Mouse (Mus musculus): ENCODE data around the gene Scp2. TPM values are rescaled to one million over a fixed set of nuclear protein-coding genes. Genes with fewer than 3 reads are reported as not detected.

The Scp2 gene
- polyA plus RNA-seq, 1 experiment from 2014 or later = 223 TPM

DNA sequence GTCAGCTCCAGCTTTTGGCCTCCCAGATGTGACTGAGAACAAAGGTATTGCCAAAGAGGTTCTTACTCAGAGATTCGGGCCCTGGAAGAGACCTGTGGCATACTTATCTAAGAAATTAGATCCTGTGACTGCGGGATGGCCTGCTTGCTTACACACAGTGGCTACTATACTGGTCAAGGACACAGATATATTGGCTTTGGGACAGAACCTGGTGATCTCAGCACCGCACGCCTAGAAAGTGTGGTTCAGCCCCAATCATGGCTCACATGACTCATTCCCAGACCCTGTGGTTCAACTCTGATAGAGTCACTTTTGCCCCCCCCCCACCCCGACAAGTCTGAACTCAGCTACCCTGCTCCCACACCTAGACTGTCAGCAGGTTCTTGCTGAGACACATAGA, 7.9 kb downstream of the Scp2 start:
- ATAC-seq = no peak
- 85% methylated on average over 5 of the region's 5 CpGs for WGBS
- no peak overlapping the region for H3K9ac ChIP-seq
- no peaks in the 10 kb centered on the region for H3K4me1 ChIP-seq
- no peak overlapping the region for H3K27ac ChIP-seq
- H3K4me2 ChIP-seq = no peak overlapping the region
- no peak overlapping the region for H3K4me3 ChIP-seq
- no peaks in the 10 kb centered on the region for H3K36me3 ChIP-seq (ENCODE audit: poor library complexity, severe bottlenecking)
- H3K9me3 ChIP-seq (replicated peaks) = no peaks in the 10 kb centered on the region
- no peaks in the 10 kb centered on the region for H3K27me3 ChIP-seq

DNA sequence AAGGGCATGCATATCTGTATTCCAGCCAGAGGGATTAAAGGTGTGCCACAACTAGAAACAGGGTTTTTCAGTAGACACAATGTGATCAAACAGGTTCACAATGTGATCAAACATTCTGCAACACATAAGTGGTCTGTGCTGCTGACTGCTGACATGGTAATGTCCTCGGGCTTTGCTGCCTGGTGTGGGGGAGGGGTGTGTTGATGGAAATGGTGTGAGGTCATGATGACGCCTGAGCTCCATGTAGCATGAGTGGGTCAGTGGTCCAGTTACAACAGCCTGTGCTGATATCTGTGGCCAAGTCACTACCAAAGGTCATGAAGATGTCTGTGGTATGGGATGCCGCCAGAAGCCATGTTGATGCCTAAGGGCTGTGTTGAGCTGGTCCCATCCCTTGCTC, 14.3 kb downstream of the Scp2 start:
- Histone ChIP-seq H3K27ac (no peak overlapping the region), H3K9ac (no peak overlapping the region), H3K27me3 (no peaks in the 10 kb centered on the region), H3K4me2 (no peak overlapping the region), H3K4me3 (no peak overlapping the region), H3K4me1 (no peaks in the 10 kb centered on the region), H3K9me3 (replicated peaks) (no peaks in the 10 kb centered on the region), H3K36me3 (ENCODE audit: poor library complexity, severe bottlenecking) (no peaks in the 10 kb centered on the region)
- ATAC-seq = no peak
- 93% methylated on average over 3 of the region's 3 CpGs for WGBS

DNA sequence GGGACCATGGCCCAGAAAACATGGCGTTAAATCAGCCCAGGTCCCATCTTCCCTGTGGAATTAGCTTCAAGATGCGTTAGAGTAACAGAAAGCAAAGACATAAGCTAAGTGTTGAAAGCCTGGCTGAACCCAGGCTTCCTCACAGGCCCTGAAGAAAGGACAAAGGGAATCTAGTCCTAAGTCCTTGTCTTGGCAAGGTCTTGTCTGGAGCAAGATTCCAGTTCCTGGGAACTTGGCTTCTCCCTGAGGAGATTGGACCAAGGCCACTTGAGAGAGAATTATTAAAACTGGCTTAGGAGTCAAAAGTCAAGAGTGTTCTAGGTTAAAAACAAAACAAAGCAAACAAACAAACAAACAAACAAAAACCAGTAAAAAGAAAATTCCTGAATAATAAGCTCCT, 16.5 kb downstream of the Scp2 start:
- H3K4me3 ChIP-seq = no peak overlapping the region
- no peak overlapping the region for H3K27ac ChIP-seq
- H3K9me3 ChIP-seq (replicated peaks) = no peaks in the 10 kb centered on the region
- H3K4me2 ChIP-seq = no peak overlapping the region
- no peak for ATAC-seq
- WGBS = 93% methylated on average over 2 of the region's 2 CpGs
- H3K9ac ChIP-seq = no peak overlapping the region
- H3K27me3 ChIP-seq = no peaks in the 10 kb centered on the region
- H3K4me1 ChIP-seq = no peaks in the 10 kb centered on the region
- no peaks in the 10 kb centered on the region for H3K36me3 ChIP-seq (ENCODE audit: poor library complexity, severe bottlenecking)

DNA sequence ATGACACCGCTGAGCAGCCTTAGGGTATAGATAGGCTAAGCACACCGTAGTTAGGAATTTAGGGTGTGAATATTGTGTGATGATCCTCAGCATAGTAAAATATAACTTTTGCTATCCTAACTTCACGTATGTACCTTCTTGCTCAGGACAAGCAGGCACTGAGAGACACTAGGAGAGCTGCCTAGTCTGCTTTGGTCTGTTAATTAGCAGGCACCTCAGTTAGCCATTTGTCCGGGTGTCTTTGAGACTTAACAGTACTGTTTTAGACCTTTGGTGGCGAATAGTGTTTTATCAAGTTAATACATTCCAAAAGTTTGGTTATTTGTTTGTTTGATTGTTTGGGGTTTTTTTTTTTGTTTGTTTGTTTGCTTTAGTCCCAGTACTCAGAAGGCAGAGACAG, 17.3 kb downstream of the Scp2 start:
- Histone ChIP-seq H3K27ac (no peak overlapping the region), H3K4me3 (no peak overlapping the region), H3K4me2 (no peak overlapping the region), H3K27me3 (no peaks in the 10 kb centered on the region), H3K9me3 (replicated peaks) (no peaks in the 10 kb centered on the region), H3K36me3 (ENCODE audit: poor library complexity, severe bottlenecking) (no peaks in the 10 kb centered on the region), H3K4me1 (no peaks in the 10 kb centered on the region), H3K9ac (no peak overlapping the region)
- ATAC-seq = no peak
- WGBS = 92% methylated on average over 5 of the region's 5 CpGs

DNA sequence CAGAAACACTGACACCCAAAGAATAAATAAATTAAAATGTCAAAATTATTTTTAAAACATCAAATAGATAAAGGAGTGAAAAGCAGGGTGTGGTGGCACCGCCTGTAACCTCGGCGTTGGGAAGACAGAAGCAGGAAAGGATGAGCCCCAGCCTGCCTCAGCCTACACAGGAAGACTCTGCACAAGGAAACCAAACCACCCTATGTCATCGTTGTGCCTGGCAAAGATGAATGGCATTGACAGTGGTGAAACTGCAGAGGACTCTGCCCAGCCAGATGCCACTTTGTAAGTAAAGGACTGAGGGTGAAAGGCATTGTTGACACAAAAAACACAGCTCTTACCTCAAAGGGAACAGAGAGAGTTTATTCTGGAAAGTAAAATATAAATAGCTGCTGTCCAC, 18.5 kb downstream of the Scp2 start:
- Histone ChIP-seq H3K4me1 (no peaks in the 10 kb centered on the region), H3K9ac (no peak overlapping the region), H3K4me3 (no peak overlapping the region), H3K4me2 (no peak overlapping the region), H3K36me3 (ENCODE audit: poor library complexity, severe bottlenecking) (no peaks in the 10 kb centered on the region), H3K27ac (no peak overlapping the region), H3K9me3 (replicated peaks) (no peaks in the 10 kb centered on the region), H3K27me3 (no peaks in the 10 kb centered on the region)
- 93% methylated on average over 4 of the region's 4 CpGs for WGBS
- ATAC-seq = no peak

DNA sequence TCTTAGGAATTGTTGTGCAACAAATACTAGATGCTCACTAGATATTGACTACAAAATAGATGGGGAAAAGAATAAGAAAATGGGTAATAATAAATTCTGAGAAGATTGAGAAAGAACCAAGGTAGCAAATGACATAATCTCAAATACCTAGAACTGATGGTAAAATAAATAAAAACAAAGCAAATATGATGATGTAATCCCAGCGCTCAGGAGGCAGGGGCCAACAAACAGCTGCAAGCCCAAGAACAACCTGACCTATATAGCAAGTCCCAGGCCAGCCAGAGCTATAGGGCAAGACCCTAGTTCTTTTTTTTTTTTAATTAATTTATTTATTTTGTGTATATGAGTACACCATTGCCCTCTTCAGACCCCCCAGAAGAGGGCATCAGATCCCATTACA, 20.7 kb downstream of the Scp2 start:
- H3K27me3 ChIP-seq = no peaks in the 10 kb centered on the region
- WGBS = 80% methylated on average over 1 of the region's 1 CpGs
- no peaks in the 10 kb centered on the region for H3K4me1 ChIP-seq
- H3K9me3 ChIP-seq (replicated peaks) = no peaks in the 10 kb centered on the region
- no peak overlapping the region for H3K4me3 ChIP-seq
- ATAC-seq = no peak
- no peak overlapping the region for H3K4me2 ChIP-seq
- H3K9ac ChIP-seq = no peak overlapping the region
- H3K27ac ChIP-seq = no peak overlapping the region
- H3K36me3 ChIP-seq (ENCODE audit: poor library complexity, severe bottlenecking) = no peaks in the 10 kb centered on the region

DNA sequence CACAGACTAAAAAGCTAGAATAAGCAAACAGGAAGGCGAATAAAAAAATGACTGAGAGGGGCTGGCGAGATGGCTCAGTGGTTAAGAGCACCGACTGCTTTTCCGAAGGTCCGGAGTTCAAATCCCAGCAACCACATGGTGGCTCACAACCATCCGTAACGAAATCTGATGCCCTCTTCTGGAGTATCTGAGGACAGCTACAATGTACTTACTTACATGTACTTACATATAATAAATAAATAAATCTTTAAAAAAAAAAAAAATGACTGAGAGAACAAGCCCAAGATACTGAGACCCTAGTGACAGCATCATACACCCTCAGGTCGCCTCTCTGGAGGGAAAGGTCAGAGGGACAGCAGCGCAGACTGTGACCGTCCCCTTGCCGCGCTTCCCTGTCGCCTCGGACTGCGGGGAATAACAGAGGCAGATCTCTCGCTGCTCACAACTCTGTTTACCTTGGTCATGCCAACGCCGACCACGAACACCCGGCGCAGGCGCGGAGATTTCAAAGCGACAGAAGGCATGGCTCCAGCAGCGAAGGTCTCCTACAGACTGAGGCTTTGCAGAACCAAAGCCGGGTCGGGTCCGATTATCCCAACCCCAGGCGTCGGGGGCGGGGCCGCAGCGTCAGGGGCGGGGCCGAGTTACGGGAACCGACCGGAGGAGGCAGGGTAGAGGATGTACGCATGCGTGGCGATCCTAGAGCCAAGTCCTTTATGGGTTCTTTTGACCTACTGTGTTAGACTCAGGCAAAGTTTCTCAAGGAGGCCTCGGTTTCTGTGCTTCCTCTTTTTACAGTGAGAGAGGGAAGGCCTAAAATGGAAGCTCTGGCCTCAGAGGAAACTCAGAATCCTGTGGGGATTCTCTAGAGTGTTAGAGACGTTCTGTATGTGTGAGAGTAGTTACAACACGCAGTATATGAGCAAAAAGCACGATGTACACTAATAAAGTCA, 26.6 kb downstream of the Scp2 start:
- no peaks in the 10 kb centered on the region for H3K36me3 ChIP-seq (ENCODE audit: poor library complexity, severe bottlenecking)
- WGBS = 13% methylated on average over 45 of the region's 45 CpGs
- H3K9ac ChIP-seq = peak overlapping the region; percentile 68
- H3K4me2 ChIP-seq = peak overlapping the region; percentile 62
- peak; percentile 95 for ATAC-seq
- H3K4me1 ChIP-seq = no peaks in the 10 kb centered on the region
- H3K4me3 ChIP-seq = peak overlapping the region; percentile 59
- H3K9me3 ChIP-seq (replicated peaks) = no peaks in the 10 kb centered on the region
- peak overlapping the region; percentile 55 for H3K27ac ChIP-seq
- no peaks in the 10 kb centered on the region for H3K27me3 ChIP-seq

DNA sequence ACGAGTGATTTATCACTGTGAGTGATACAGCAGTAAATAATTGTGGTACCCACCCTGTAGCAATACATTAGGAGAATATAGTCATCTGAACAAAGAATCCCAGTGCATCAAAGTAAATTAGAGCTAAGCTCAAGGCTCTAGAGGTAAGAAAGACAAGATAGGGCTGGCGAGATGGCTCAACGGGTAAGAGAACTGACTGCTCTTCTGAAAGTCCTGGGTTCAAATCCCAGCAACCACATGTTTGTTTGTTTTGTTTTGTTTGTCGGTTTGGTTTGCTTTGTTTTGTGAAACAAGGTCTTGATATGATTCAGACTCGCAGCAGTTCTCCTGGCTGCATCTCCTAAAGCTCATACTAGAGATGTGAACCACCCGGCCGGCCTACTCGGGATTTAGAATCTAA, 27.3 kb downstream of the Scp2 start:
- Histone ChIP-seq H3K4me3 (no peak overlapping the region), H3K27me3 (no peaks in the 10 kb centered on the region), H3K27ac (no peak overlapping the region), H3K4me1 (no peaks in the 10 kb centered on the region), H3K9ac (no peak overlapping the region), H3K4me2 (no peak overlapping the region), H3K36me3 (ENCODE audit: poor library complexity, severe bottlenecking) (no peaks in the 10 kb centered on the region), H3K9me3 (replicated peaks) (no peaks in the 10 kb centered on the region)
- no peak for ATAC-seq
- WGBS = 93% methylated on average over 8 of the region's 8 CpGs

DNA sequence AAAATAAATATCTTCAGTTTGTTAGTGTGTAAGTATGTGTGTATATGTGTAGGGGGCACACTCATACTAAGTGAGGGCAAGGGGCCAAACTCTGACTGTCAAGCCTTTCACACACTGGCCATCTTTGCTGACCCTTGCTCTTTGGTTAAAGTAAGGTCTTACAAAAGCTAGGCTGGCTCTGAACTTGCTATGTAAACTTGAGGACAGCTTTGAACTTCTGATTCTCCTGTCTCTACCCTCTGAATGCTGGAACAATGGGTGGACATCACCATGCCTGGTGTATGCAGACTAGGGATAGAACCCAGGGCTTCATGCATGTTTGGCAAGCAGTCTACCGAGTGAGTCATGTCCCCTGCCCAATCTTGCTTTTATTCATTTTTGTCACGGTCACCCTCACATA, 28.3 kb downstream of the Scp2 start:
- no peak overlapping the region for H3K9ac ChIP-seq
- H3K9me3 ChIP-seq (replicated peaks) = no peaks in the 10 kb centered on the region
- H3K4me1 ChIP-seq = no peaks in the 10 kb centered on the region
- no peaks in the 10 kb centered on the region for H3K27me3 ChIP-seq
- no peak overlapping the region for H3K4me3 ChIP-seq
- no peak overlapping the region for H3K27ac ChIP-seq
- 90% methylated on average over 2 of the region's 2 CpGs for WGBS
- H3K36me3 ChIP-seq (ENCODE audit: poor library complexity, severe bottlenecking) = no peaks in the 10 kb centered on the region
- no peak overlapping the region for H3K4me2 ChIP-seq
- ATAC-seq = no peak

DNA sequence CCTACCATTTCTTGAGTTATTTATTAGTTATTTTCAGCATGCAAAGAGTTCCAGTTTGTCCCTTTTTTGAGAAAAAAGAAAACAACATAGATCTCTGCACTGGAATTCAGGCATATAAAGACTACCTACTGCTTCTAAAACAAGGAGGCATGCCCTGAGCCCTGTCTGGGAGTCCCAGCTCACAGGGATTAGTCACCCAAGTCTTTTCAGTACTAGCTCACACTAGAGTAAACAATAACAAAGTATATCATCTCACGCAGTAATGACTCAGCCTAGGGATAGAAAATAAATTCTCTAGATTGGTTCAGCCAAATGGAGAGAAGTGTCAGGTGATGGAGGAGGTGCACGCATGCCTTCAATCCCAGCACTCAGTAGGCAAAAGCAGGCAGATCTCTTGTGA, 34.1 kb downstream of the Scp2 start:
- no peak overlapping the region for H3K4me2 ChIP-seq
- H3K36me3 ChIP-seq (ENCODE audit: poor library complexity, severe bottlenecking) = no peaks in the 10 kb centered on the region; the same call in 1 of the 2 replicates
- H3K4me1 ChIP-seq = no peaks in the 10 kb centered on the region
- H3K27ac ChIP-seq = no peak overlapping the region
- no peak overlapping the region for H3K4me3 ChIP-seq
- 52% methylated on average over 2 of the region's 2 CpGs for WGBS
- H3K27me3 ChIP-seq = no peaks in the 10 kb centered on the region
- ATAC-seq = no peak
- no peak overlapping the region for H3K9ac ChIP-seq
- H3K9me3 ChIP-seq (replicated peaks) = no peaks in the 10 kb centered on the region

DNA sequence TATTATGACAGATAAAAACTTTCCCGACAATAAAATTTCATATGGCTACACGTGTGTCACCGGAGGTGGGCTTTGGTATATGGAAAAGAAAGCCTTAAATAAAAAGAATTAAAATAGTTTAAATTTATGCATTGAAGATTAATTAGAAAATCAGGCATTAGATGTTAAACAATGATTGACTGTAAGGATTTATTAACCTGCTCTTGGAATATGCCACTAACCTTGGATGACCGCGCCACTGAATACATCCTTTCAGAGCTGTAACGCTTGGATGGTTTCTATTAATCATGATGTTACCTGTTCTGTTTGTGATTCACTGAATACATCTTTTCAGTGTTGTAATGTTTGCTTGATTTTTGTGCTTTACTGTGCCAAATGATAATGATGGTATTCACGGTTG, 35.1 kb downstream of the Scp2 start:
- WGBS = 96% methylated on average over 7 of the region's 7 CpGs
- no peak for ATAC-seq

DNA sequence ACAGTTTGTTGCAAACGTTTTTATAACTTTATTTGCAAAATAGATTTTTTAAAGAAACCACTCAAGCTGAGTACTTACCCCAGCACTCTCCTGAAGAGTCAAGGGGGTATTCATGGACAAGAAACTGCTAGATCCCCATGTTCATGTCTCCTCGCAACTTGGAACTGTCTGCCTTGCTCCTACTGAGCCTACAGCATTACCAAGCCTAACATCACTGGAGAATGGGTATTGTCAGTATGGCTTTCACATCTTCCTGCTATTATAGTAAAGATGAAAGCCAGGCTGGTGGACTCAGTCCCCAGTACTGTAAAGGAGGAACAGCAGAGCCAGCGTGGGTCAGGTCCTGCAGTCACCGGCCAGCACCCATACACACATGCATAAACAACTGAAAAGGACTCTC, 48.5 kb downstream of the Scp2 start, which contains the start of gene Podn:
Gene Podn (minus strand): TSS at position 101 of the 400 bp plus-strand sequence.
- no peaks in the 10 kb centered on the region for H3K36me3 ChIP-seq (ENCODE audit: poor library complexity, severe bottlenecking)
- no peak within 1 kb of the TSS for H3K4me2 ChIP-seq
- no peak within 1 kb of the TSS for H3K27ac ChIP-seq
- no peaks in the 10 kb centered on the region for H3K9me3 ChIP-seq (replicated peaks)
- no peak within 1 kb of the TSS for H3K9ac ChIP-seq
- 84% methylated on average over 4 of the region's 4 CpGs for WGBS
- no peaks in the 10 kb centered on the region for H3K27me3 ChIP-seq
- H3K4me3 ChIP-seq = no peak within 1 kb of the TSS
- no peak for ATAC-seq
- H3K4me1 ChIP-seq = no peaks in the 10 kb centered on the region

More for the DNA sequence above, 35.1 kb downstream of the Scp2 start:
- no peak overlapping the region for H3K4me2 ChIP-seq
- no peaks in the 10 kb centered on the region for H3K4me1 ChIP-seq
- H3K9me3 ChIP-seq (replicated peaks) = no peaks in the 10 kb centered on the region
- no peak overlapping the region for H3K9ac ChIP-seq
- no peak overlapping the region for H3K4me3 ChIP-seq
- no peak overlapping the region for H3K27ac ChIP-seq
- H3K36me3 ChIP-seq (ENCODE audit: poor library complexity, severe bottlenecking) = no peaks in the 10 kb centered on the region; the same call in 1 of the 2 replicates
- H3K27me3 ChIP-seq = no peaks in the 10 kb centered on the region

Data from forebrain, embryonic 13.5 days (tissue).